Mouse (Mus musculus) 3T3-L1 (cell line): ENCODE results near the gene Tgm2.

Experiments
- DNase-seq: peaks from one replicate; pipeline ENCODE4 v3.0.0-alpha.2; 2015; ENCODE audit warnings: low read depth, low spot score

Tgm2 gene

GRCm38 (mm10) chr2:158146223-158146622 lies at the start of gene Tgm2:
Tgm2 (minus strand) TSS chr2:158146436.
- DNase-seq, result peak; percentile 58

GRCm38 (mm10) chr2:158194945-158195640 lies 48.9 kb upstream of the Tgm2 start:
- peak; percentile 82 for DNase-seq

- no peak for DNase-seq
Observed at GRCm38 (mm10) chr2:158193611-158194336, 47.5 kb upstream of the Tgm2 start.

GRCm38 (mm10) chr2:158191098-158191497 lies 44.9 kb upstream of the Tgm2 start:
- no peak for DNase-seq

- no peak for DNase-seq
Observed at GRCm38 (mm10) chr2:158189451-158189850, 43.2 kb upstream of the Tgm2 start.

GRCm38 (mm10) chr2:158186206-158186871 lies 40.1 kb upstream of the Tgm2 start:
- DNase-seq, result no peak

- DNase-seq, result no peak
Observed at GRCm38 (mm10) chr2:158183266-158183665, 37.0 kb upstream of the Tgm2 start.

- DNase-seq, result no peak
Observed at GRCm38 (mm10) chr2:158181932-158182331, 35.7 kb upstream of the Tgm2 start.

GRCm38 (mm10) chr2:158180797-158181196 lies 34.6 kb upstream of the Tgm2 start:
- peak; percentile 57 for DNase-seq

GRCm38 (mm10) chr2:158179370-158180111 lies 33.3 kb upstream of the Tgm2 start:
- peak; percentile 68 for DNase-seq

- DNase-seq, result no peak
Observed at GRCm38 (mm10) chr2:158178696-158179369, 32.6 kb upstream of the Tgm2 start.

GRCm38 (mm10) chr2:158178139-158178538 lies 31.9 kb upstream of the Tgm2 start:
- no peak for DNase-seq

GRCm38 (mm10) chr2:158177574-158177973 lies 31.3 kb upstream of the Tgm2 start:
- DNase-seq, result no peak

GRCm38 (mm10) chr2:158176763-158177162 lies 30.5 kb upstream of the Tgm2 start:
- no peak for DNase-seq

- no peak for DNase-seq
Observed at GRCm38 (mm10) chr2:158175433-158175832, 29.2 kb upstream of the Tgm2 start.

- DNase-seq, result no peak
Observed at GRCm38 (mm10) chr2:158174958-158175357, 28.7 kb upstream of the Tgm2 start.

GRCm38 (mm10) chr2:158174438-158174837 lies 28.2 kb upstream of the Tgm2 start:
- no peak for DNase-seq

- DNase-seq, result peak; percentile 49
Observed at GRCm38 (mm10) chr2:158170394-158170793, 24.2 kb upstream of the Tgm2 start.

GRCm38 (mm10) chr2:158169771-158170170 lies 23.5 kb upstream of the Tgm2 start:
- no peak for DNase-seq

GRCm38 (mm10) chr2:158169351-158169750 lies 23.1 kb upstream of the Tgm2 start:
- DNase-seq, result peak; percentile 66

GRCm38 (mm10) chr2:158168741-158169211 lies 22.5 kb upstream of the Tgm2 start:
- peak; percentile 88 for DNase-seq
